Mouse (Mus musculus): ENCODE results near the gene Acoxl. TPM values are rescaled to one million over a fixed set of nuclear protein-coding genes. Genes with fewer than 3 reads are reported as not detected.

The Acoxl gene
- total and polyA plus RNA-seq, 3 experiments = 0.14 TPM; not detected in 2

- Histone ChIP-seq H3K4me3 (no peak overlapping the region), H3K36me3 (ENCODE audit: control insufficient read depth, insufficient read depth, low read length) (no peaks in the 10 kb centered on the region), H3K27ac (no peak overlapping the region), H3K4me1 (ENCODE audit: control insufficient read depth, insufficient read depth, low read length) (no peaks in the 10 kb centered on the region), H3K27me3 (ENCODE audit: control insufficient read depth, insufficient read depth, low read length) (no peaks in the 10 kb centered on the region), H3K79me2 (replicated peaks; ENCODE audit: control insufficient read depth, insufficient read depth, low read length) (no peaks in the 10 kb centered on the region), H3K9ac (ENCODE audit: low read depth, low read length) (no peak overlapping the region)
- WGBS = 59% methylated on average over 2 of the region's 2 CpGs
- TF ChIP-seq EP300 (IDR thresholded peaks at IDR 0.05; ENCODE audit: insufficient read depth, low read depth, low read length) (no peak), CTCF (IDR thresholded peaks at IDR 0.05) (no peak), POLR2A (IDR thresholded peaks at IDR 0.05; ENCODE audit: insufficient read depth, low read depth, low read length) (no peak)
- DNase-seq = no peak
- intact Hi-C loops (cut with DNase I) = no loop called here
Observed at GRCm38 (mm10) chr2:128069025-128069424, 230.3 kb downstream of the Acoxl start.

- TF ChIP-seq CTCF (IDR thresholded peaks at IDR 0.05) (no peak), EP300 (IDR thresholded peaks at IDR 0.05; ENCODE audit: insufficient read depth, low read depth, low read length) (no peak), POLR2A (IDR thresholded peaks at IDR 0.05; ENCODE audit: insufficient read depth, low read depth, low read length) (no peak)
- H3K79me2 ChIP-seq (replicated peaks; ENCODE audit: control insufficient read depth, insufficient read depth, low read length) = no peaks in the 10 kb centered on the region
- H3K27me3 ChIP-seq (ENCODE audit: control insufficient read depth, insufficient read depth, low read length) = no peaks in the 10 kb centered on the region
- H3K9ac ChIP-seq (ENCODE audit: low read depth, low read length) = no peak overlapping the region
- DNase-seq = no peak
- H3K27ac ChIP-seq = no peak overlapping the region
- no peak overlapping the region for H3K4me3 ChIP-seq
- H3K4me1 ChIP-seq (ENCODE audit: control insufficient read depth, insufficient read depth, low read length) = no peaks in the 10 kb centered on the region
- 84% methylated on average over 7 of the region's 7 CpGs for WGBS
- intact Hi-C loops (cut with DNase I) = no loop called here
- H3K36me3 ChIP-seq (ENCODE audit: control insufficient read depth, insufficient read depth, low read length) = no peaks in the 10 kb centered on the region
Observed at GRCm38 (mm10) chr2:128071791-128072190, 233.1 kb downstream of the Acoxl start.

GRCm38 (mm10) chr2:128072944-128073343 is 234.3 kb downstream of the Acoxl start:
- Histone ChIP-seq H3K79me2 (replicated peaks; ENCODE audit: control insufficient read depth, insufficient read depth, low read length) (no peaks in the 10 kb centered on the region), H3K9ac (ENCODE audit: low read depth, low read length) (no peak overlapping the region), H3K36me3 (ENCODE audit: control insufficient read depth, insufficient read depth, low read length) (no peaks in the 10 kb centered on the region), H3K4me1 (ENCODE audit: control insufficient read depth, insufficient read depth, low read length) (no peaks in the 10 kb centered on the region), H3K27me3 (ENCODE audit: control insufficient read depth, insufficient read depth, low read length) (no peaks in the 10 kb centered on the region), H3K27ac (no peak overlapping the region), H3K4me3 (no peak overlapping the region)
- intact Hi-C loops (cut with DNase I) = no loop called here
- no peak for DNase-seq
- WGBS = 76% methylated on average over 5 of the region's 5 CpGs
- TF ChIP-seq CTCF (IDR thresholded peaks at IDR 0.05) (no peak), EP300 (IDR thresholded peaks at IDR 0.05; ENCODE audit: insufficient read depth, low read depth, low read length) (no peak), POLR2A (IDR thresholded peaks at IDR 0.05; ENCODE audit: insufficient read depth, low read depth, low read length) (no peak)

GRCm38 (mm10) chr2:128073603-128074002 is 234.9 kb downstream of the Acoxl start:
- Histone ChIP-seq H3K79me2 (replicated peaks; ENCODE audit: control insufficient read depth, insufficient read depth, low read length) (no peaks in the 10 kb centered on the region), H3K27ac (no peak overlapping the region), H3K36me3 (ENCODE audit: control insufficient read depth, insufficient read depth, low read length) (no peaks in the 10 kb centered on the region), H3K4me3 (no peak overlapping the region), H3K27me3 (ENCODE audit: control insufficient read depth, insufficient read depth, low read length) (no peaks in the 10 kb centered on the region), H3K9ac (ENCODE audit: low read depth, low read length) (no peak overlapping the region), H3K4me1 (ENCODE audit: control insufficient read depth, insufficient read depth, low read length) (no peaks in the 10 kb centered on the region)
- DNase-seq = no peak
- intact Hi-C loops (cut with DNase I) = no loop called here
- 88% methylated on average over 2 of the region's 2 CpGs for WGBS
- no peak for TF ChIP-seq POLR2A (IDR thresholded peaks at IDR 0.05; ENCODE audit: insufficient read depth, low read depth, low read length)
- TF ChIP-seq CTCF (IDR thresholded peaks at IDR 0.05) = no peak
- no peak for TF ChIP-seq EP300 (IDR thresholded peaks at IDR 0.05; ENCODE audit: insufficient read depth, low read depth, low read length)

GRCm38 (mm10) chr2:128076936-128077335 is 238.3 kb downstream of the Acoxl start:
- no peak overlapping the region for H3K27ac ChIP-seq
- no peaks in the 10 kb centered on the region for H3K27me3 ChIP-seq (ENCODE audit: control insufficient read depth, insufficient read depth, low read length)
- no peak overlapping the region for H3K4me3 ChIP-seq
- no peak overlapping the region for H3K9ac ChIP-seq (ENCODE audit: low read depth, low read length)
- no peaks in the 10 kb centered on the region for H3K36me3 ChIP-seq (ENCODE audit: control insufficient read depth, insufficient read depth, low read length)
- TF ChIP-seq EP300 (IDR thresholded peaks at IDR 0.05; ENCODE audit: insufficient read depth, low read depth, low read length) (no peak), CTCF (IDR thresholded peaks at IDR 0.05) (no peak), POLR2A (IDR thresholded peaks at IDR 0.05; ENCODE audit: insufficient read depth, low read depth, low read length) (no peak)
- no peaks in the 10 kb centered on the region for H3K4me1 ChIP-seq (ENCODE audit: control insufficient read depth, insufficient read depth, low read length)
- no peak for DNase-seq
- H3K79me2 ChIP-seq (replicated peaks; ENCODE audit: control insufficient read depth, insufficient read depth, low read length) = no peaks in the 10 kb centered on the region
- intact Hi-C loops (cut with DNase I) = no loop called here
- WGBS = 71% methylated on average over 4 of the region's 4 CpGs

- intact Hi-C loops (cut with DNase I) = loop anchor here (1.0 to 2.0 kb wide), 4 partner anchors 46 to 494 kb away; no protein-coding TSS in a partner anchor
- Histone ChIP-seq H3K27me3 (ENCODE audit: control insufficient read depth, insufficient read depth, low read length) (no peaks in the 10 kb centered on the region), H3K36me3 (ENCODE audit: control insufficient read depth, insufficient read depth, low read length) (no peaks in the 10 kb centered on the region), H3K4me3 (no peak overlapping the region), H3K9ac (ENCODE audit: low read depth, low read length) (no peak overlapping the region), H3K79me2 (replicated peaks; ENCODE audit: control insufficient read depth, insufficient read depth, low read length) (no peaks in the 10 kb centered on the region), H3K27ac (no peak overlapping the region), H3K4me1 (ENCODE audit: control insufficient read depth, insufficient read depth, low read length) (no peaks in the 10 kb centered on the region)
- DNase-seq = peak; percentile 24 to 34
- WGBS = 36% methylated on average over 5 of the region's 5 CpGs
- TF ChIP-seq POLR2A (IDR thresholded peaks at IDR 0.05; ENCODE audit: insufficient read depth, low read depth, low read length) (no peak), EP300 (IDR thresholded peaks at IDR 0.05; ENCODE audit: insufficient read depth, low read depth, low read length) (peak; percentile 50; the same call in 1 of the 2 replicates), CTCF (IDR thresholded peaks at IDR 0.05) (peak; percentile 78)
Observed at GRCm38 (mm10) chr2:128078859-128079258, 240.2 kb downstream of the Acoxl start.

Measured in heart, adult 2 months (tissue).